Mouse (Mus musculus) heart, embryonic 11.5 days (tissue): ENCODE measurements around the gene Rraga. TPM values are rescaled to one million over a fixed set of nuclear protein-coding genes. Genes with fewer than 3 reads are reported as not detected.

Experiments used
- ATAC-seq: fragments of 200-750 bp; cut with Nextera tagmentation; replicated peaks from 2 replicates; pipeline ENCODE4 v1.8.0; 2017; ENCODE audit warnings: moderate library complexity; ENCODE audit not compliant: insufficient number of reproducible peaks, low FRiP score, low TSS enrichment
- H3K27ac ChIP-seq: fragments of 300-500 bp; sonication (generic); 2 replicates; pipeline ENCODE4 v1.5.1; 2014; ENCODE audit warnings: mild to moderate bottlenecking, low read depth, low read length
- H3K27me3 ChIP-seq: fragments of 300-500 bp; sonication (generic); 2 replicates; pipeline ENCODE4 v1.6.1; 2014; ENCODE audit warnings: mild to moderate bottlenecking, low read length, mixed read lengths; ENCODE audit not compliant: control insufficient read depth, insufficient read depth
- H3K36me3 ChIP-seq: fragments of 300-500 bp; sonication (generic); 2 replicates; pipeline ENCODE4 v1.6.1; 2014; ENCODE audit warnings: mild to moderate bottlenecking, low read length, moderate library complexity, mixed read lengths; ENCODE audit not compliant: control insufficient read depth, insufficient read depth
- H3K4me1 ChIP-seq: fragments of 300-500 bp; sonication (generic); 2 replicates; pipeline ENCODE4 v1.6.1; 2014; ENCODE audit warnings: low read length; ENCODE audit not compliant: control insufficient read depth, insufficient read depth
- H3K4me2 ChIP-seq: fragments of 300-500 bp; sonication (generic); 2 replicates; pipeline ENCODE4 v1.6.1; 2014; ENCODE audit warnings: mild to moderate bottlenecking, moderate library complexity
- H3K4me3 ChIP-seq: fragments of 300-500 bp; sonication (generic); 2 replicates; pipeline ENCODE4 v1.5.1; 2014; ENCODE audit warnings: low read depth, low read length
- H3K9ac ChIP-seq: fragments of 300-500 bp; sonication (generic); 2 replicates; pipeline ENCODE4 v1.6.1; 2014; ENCODE audit warnings: mild to moderate bottlenecking, low read depth, low read length, moderate library complexity
- H3K9me3 ChIP-seq: fragments of 300-500 bp; sonication (generic); replicated peaks from 2 replicates; pipeline ENCODE4 v1.6.1; 2016; ENCODE audit warnings: low read length; ENCODE audit not compliant: control insufficient read depth
- WGBS: fragments of 180-500 bp; shearing (Covaris S2); extraction: QIAGEN DNeasy Blood & Tissue Kit; methylation state at CpG from one replicate; pipeline ENCODE4 v1.1.7; 2014; ENCODE audit not compliant: insufficient replicate concordance; 5-methylcytosine and 5-hydroxymethylcytosine counted together
- polyA plus RNA-seq: library from polyadenylated mRNA; unstranded; fragments of >200 nt; fragmentation: Nextera tagmentation; extraction: Ambion mirVana; gene quantifications from 2 replicates; pipeline ENCODE4 v1.2.1, GENCODE M21; 2014

The Rraga gene
- polyA plus RNA-seq, 1 experiment from 2014 or later = 64.2 TPM

DNA sequence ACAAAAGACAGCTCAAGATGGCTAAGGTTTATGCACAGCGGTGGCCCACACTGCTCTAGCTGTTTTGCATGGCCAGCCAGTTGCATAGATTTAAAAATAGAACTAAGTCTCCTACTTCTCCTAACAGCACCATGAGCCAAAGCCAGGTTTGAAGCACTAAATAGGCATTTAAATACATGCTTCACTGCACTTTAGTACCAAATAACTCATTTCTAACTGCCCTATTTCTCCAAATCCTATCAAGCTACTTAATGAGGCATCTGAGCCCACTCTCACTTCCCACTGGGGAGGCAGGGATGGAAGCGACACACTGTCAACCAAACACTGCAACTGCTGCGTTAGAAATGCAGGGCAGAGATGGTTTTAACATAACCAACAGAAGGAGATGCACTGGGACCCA lies 31.5 kb upstream of the Rraga start:
- Histone ChIP-seq H3K27me3 (no peaks in the 10 kb centered on the region), H3K4me1 (no peaks in the 10 kb centered on the region), H3K4me2 (no peak overlapping the region), H3K36me3 (no peaks in the 10 kb centered on the region), H3K27ac (no peak overlapping the region), H3K9me3 (no peaks in the 10 kb centered on the region), H3K4me3 (no peak overlapping the region), H3K9ac (no peak overlapping the region)
- ATAC-seq = no peak
- 76% methylated on average over 3 of the region's 3 CpGs for WGBS

DNA sequence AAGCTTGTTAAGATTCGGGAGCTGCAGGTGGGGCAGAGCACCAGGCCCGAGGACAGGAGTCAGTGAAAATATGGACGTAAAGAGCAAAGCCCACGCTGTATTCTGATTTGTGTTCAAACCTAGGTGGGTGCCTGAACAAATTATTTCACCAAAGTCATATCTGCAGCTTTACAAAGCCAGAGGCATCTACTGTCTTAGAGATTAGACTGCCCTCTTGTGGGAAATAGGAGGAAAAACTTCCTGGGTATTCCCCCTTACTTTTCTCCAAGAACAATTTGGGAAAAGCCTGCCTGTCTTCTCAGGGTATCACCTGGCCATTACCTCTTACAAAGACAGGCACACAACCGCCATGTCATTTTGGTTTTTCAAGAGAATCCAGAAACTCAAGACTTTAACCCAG lies 29.9 kb upstream of the Rraga start:
- Histone ChIP-seq H3K36me3 (no peaks in the 10 kb centered on the region), H3K4me3 (no peak overlapping the region), H3K9ac (no peak overlapping the region), H3K27me3 (no peaks in the 10 kb centered on the region), H3K27ac (no peak overlapping the region), H3K9me3 (no peaks in the 10 kb centered on the region), H3K4me1 (no peaks in the 10 kb centered on the region), H3K4me2 (no peak overlapping the region)
- ATAC-seq = no peak
- whole genome bisulfite sequencing = 45% methylated on average over 5 of the region's 5 CpGs

DNA sequence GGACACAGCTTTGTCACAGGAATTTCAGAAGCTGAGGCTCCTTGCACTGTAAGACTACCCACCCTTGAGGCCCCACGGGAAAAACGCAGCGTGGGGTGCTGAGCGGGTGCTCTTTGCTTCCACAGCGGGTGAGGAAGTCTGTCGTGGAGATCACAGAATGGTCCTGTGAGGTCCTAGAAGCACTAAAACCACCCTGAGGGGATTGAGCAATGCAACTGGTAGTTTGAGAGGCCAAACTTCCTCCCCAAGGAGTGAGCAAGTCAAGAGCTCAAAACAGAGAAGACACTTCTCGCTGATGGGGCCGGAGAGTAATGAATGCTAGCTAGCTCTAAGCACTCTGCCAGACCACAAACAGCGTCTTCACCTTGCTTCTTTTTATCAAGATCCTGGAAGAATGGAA lies 27.1 kb upstream of the Rraga start:
- H3K9ac ChIP-seq = no peak overlapping the region
- no peaks in the 10 kb centered on the region for H3K9me3 ChIP-seq
- H3K36me3 ChIP-seq = no peaks in the 10 kb centered on the region
- no peaks in the 10 kb centered on the region for H3K4me1 ChIP-seq
- H3K27ac ChIP-seq = no peak overlapping the region
- WGBS = 80% methylated on average over 9 of the region's 9 CpGs
- ATAC-seq = no peak
- no peaks in the 10 kb centered on the region for H3K27me3 ChIP-seq
- H3K4me2 ChIP-seq = no peak overlapping the region
- H3K4me3 ChIP-seq = no peak overlapping the region

DNA sequence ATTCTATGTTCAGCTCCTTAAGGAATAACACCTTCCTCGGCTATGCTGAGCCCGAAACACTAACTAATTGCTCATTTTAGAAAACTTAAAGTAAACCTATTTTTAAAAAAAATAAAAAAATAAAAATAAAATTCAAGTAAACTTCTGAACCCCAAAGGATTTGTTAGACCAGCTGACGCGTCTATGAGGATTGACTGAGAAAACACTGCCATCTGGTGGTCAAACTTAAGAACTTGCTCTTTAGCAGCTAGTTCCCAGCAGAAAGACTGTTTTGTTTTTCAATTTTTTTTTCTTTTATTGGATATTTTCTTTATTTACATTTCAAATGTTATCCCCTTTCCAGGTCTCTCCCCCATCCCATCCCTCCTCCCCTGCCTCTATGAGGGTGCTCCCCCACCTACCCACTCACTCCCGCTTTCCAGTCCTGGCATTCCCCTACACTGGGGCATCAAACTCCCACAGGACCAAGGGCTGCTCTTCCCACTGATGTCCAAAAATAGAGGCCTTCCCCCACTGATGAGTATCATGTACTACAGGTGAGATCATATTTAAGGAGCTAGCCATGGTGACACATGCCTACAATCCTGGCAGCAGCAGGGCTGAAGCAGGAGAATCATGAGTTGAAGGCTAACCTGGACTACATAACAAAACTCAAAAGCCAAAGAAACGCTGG lies 20.3 kb upstream of the Rraga start:
- 24% methylated on average over 6 of the region's 6 CpGs for WGBS
- H3K4me2 ChIP-seq = no peak overlapping the region
- no peaks in the 10 kb centered on the region for H3K9me3 ChIP-seq
- ATAC-seq = no peak
- H3K27me3 ChIP-seq = no peaks in the 10 kb centered on the region
- no peak overlapping the region for H3K4me3 ChIP-seq
- no peaks in the 10 kb centered on the region for H3K36me3 ChIP-seq
- no peak overlapping the region for H3K9ac ChIP-seq
- no peaks in the 10 kb centered on the region for H3K4me1 ChIP-seq
- H3K27ac ChIP-seq = no peak overlapping the region

DNA sequence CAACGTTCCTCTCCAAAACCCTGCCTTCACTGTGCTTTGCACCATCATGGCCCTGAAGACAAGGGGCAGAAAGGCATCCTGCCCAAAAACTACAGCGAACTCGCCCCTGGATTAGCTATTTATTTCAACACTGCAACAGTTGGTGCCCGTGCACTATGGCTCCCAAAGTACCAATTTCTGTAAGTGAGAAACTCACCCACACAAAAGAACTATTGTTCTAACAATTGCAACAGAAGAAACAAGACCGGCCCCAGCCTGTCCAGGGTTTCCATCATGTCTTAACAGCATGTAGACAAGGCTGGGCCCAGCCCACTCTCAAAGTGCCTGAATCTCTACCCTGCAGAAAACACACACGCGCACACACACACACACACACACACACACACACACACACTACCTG lies 18.1 kb upstream of the Rraga start:
- no peak overlapping the region for H3K4me2 ChIP-seq
- no peak overlapping the region for H3K4me3 ChIP-seq
- H3K27ac ChIP-seq = no peak overlapping the region
- no peaks in the 10 kb centered on the region for H3K4me1 ChIP-seq
- no peak overlapping the region for H3K9ac ChIP-seq
- no peak for ATAC-seq
- H3K9me3 ChIP-seq = no peaks in the 10 kb centered on the region
- H3K36me3 ChIP-seq = no peaks in the 10 kb centered on the region
- no peaks in the 10 kb centered on the region for H3K27me3 ChIP-seq
- 77% methylated on average over 7 of the region's 7 CpGs for WGBS

DNA sequence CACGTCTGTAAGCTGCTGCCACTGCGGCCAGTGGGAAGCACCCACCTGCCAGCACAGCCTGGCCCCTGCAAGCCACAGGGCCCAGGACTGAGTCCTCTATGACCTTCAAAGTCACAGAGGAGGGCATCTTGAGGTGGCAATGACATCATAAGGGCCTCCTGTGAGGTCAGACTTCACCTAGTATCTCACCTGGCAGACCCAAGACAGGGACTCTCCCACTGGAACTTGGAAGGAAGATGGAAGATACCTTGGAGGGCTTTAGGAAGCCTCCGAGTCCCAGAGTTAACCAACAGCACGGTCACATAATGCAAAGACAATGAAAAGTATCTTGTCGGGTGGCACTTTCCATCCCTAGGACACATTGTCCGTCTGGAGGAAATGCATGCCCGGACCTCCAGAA lies 17.2 kb upstream of the Rraga start, which contains the start of gene Saxo1:
Saxo1 (minus strand) TSS at position 101 of the 400 bp plus-strand sequence.
- no peaks in the 10 kb centered on the region for H3K9me3 ChIP-seq
- no peak for ATAC-seq
- 84% methylated on average over 7 of the region's 7 CpGs for WGBS
- no peaks in the 10 kb centered on the region for H3K27me3 ChIP-seq
- no peak within 1 kb of the TSS for H3K4me3 ChIP-seq
- no peak within 1 kb of the TSS for H3K27ac ChIP-seq
- no peaks in the 10 kb centered on the region for H3K4me1 ChIP-seq
- H3K9ac ChIP-seq = no peak within 1 kb of the TSS
- H3K4me2 ChIP-seq = no peak within 1 kb of the TSS
- H3K36me3 ChIP-seq = no peaks in the 10 kb centered on the region

DNA sequence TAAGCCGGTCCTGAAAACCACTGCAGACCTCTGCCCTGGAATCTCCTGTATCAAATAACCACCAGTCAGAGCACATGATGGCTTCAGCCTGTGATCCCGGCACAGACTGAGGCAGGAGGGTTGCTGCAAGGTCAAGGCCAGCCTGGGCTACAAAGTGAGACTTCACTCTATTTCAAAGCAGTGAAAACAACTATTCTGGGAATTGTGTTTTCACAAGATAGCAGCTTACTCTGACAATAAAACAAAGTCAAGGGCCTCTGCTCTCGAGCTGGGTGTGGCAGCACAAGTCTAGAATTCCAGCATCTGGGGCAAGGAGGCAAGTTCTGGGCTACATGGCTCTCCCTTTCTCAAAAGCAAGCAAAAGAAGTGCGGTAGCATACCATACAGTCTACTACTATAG lies 16.5 kb upstream of the Rraga start:
- Histone ChIP-seq H3K9ac (no peak overlapping the region), H3K36me3 (no peaks in the 10 kb centered on the region), H3K27me3 (no peaks in the 10 kb centered on the region), H3K9me3 (no peaks in the 10 kb centered on the region), H3K4me3 (no peak overlapping the region), H3K4me2 (no peak overlapping the region), H3K4me1 (no peaks in the 10 kb centered on the region), H3K27ac (no peak overlapping the region)
- no peak for ATAC-seq
- 66% methylated on average over 4 of the region's 4 CpGs for WGBS

DNA sequence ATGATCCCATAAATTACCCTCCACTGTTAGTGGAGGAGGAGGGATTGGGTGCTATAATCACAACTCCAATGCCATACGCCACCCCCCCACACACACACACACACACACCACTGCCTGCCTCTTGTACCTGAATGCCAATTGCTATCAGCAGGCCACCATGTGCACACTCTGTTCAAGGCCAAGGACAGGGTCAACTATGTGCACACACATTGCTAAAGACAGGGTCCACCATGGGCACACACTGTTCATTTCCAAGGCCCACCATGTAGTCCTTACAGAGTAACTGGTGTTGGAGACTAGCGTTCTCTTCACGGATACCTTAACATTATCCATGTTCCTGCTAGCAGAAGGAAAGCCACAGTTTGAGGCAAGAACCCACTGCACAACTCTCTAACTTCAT lies 14.4 kb upstream of the Rraga start:
- H3K4me1 ChIP-seq = no peaks in the 10 kb centered on the region
- H3K27ac ChIP-seq = no peak overlapping the region
- H3K4me2 ChIP-seq = no peak overlapping the region
- no peaks in the 10 kb centered on the region for H3K27me3 ChIP-seq
- no peak for ATAC-seq
- WGBS = 88% methylated on average over 3 of the region's 3 CpGs
- no peaks in the 10 kb centered on the region for H3K36me3 ChIP-seq
- no peak overlapping the region for H3K9ac ChIP-seq
- H3K9me3 ChIP-seq = no peaks in the 10 kb centered on the region
- no peak overlapping the region for H3K4me3 ChIP-seq

DNA sequence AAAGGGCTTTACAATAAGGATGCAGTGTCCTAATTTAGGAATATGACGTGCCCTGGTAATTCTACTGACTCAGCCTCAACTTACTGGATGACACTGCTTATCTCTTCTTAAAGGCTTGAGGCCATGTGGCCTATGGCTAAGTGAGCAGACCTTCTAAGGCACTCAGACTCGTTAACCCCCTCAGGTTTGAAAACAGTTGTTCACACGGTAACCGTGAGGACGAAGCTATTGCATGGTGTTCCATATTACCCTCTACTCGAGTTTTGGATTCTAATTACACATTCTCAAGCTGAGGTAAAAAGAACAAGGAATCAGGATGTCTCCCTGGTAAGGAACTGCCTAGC lies 557 bp upstream of the Rraga start:
- no peaks in the 10 kb centered on the region for H3K27me3 ChIP-seq
- no peaks in the 10 kb centered on the region for H3K36me3 ChIP-seq
- no peaks in the 10 kb centered on the region for H3K9me3 ChIP-seq
- H3K27ac ChIP-seq = peak overlapping the region; percentile 96; the same call in 1 of the 2 replicates
- peak overlapping the region; percentile 97 for H3K9ac ChIP-seq
- 17% methylated on average over 6 of the region's 6 CpGs for WGBS
- peak overlapping the region; percentile 93 for H3K4me2 ChIP-seq
- H3K4me3 ChIP-seq = peak overlapping the region; percentile 92
- peaks cover 16% of the 10 kb centered on the region for H3K4me1 ChIP-seq
- ATAC-seq = no peak
